10 mouse cellular contexts compared by ENCODE assay signal in genomic region chr13:111928636-111929544, GRCm38 (mm10).
A peak's percentile ranks its signal among the peaks of the same experiment; 100 is the strongest.
DNase-seq lines count a peak whose midpoint lies in the region; ATAC-seq and TF ChIP-seq lines count a peak whose summit lies in the region.
"Had no signal": no experiment of that assay in that cellular context is flagged by ENCODE, and none has a peak within 500 bp of the region (broad histone marks: within the 10 kb centered on the region; RNA-seq: fewer than 3 reads in every experiment).

No protein-coding gene starts in this region.

- peak; percentile 77 for ATAC-seq in lung, embryonic 14.5 days (ENCODE audit: insufficient read depth)
- peak; percentile 69 for ATAC-seq in erythroblast, adult 5-6 weeks (replicated peaks; ENCODE audit: low FRiP score, poor library complexity, severe bottlenecking)
- ATAC-seq in liver, embryonic 14.5 days (ENCODE audit: insufficient read depth) = peak; percentile 91
- peak; percentile 72; the same call in 1 of the 2 replicates for ATAC-seq in stomach, embryonic 15.5 days (ENCODE audit: insufficient read depth, low FRiP score, low read depth)
- ATAC-seq: inflammation-experienced regulatory T-cells, adult 6 months had no signal

- H3K27me3 ChIP-seq in lung, embryonic 14.5 days (ENCODE audit: insufficient read depth, low read length) = no peaks in the 10 kb centered on the region
- no peaks in the 10 kb centered on the region for H3K27me3 ChIP-seq in liver, embryonic 14.5 days (ENCODE audit: control insufficient read depth, insufficient read depth, low read length)
- H3K27me3 ChIP-seq in stomach, embryonic 15.5 days (replicated peaks) = no peaks in the 10 kb centered on the region

- H3K27ac ChIP-seq in lung, embryonic 14.5 days (ENCODE audit: low read depth) = peak overlapping the region; percentile 40; the same call in 1 of the 2 replicates
- H3K27ac ChIP-seq in liver, embryonic 14.5 days = peak overlapping the region; percentile 74
- H3K27ac ChIP-seq in stomach, embryonic 15.5 days = no peak overlapping the region; the same call in 1 of the 2 replicates

- TF ChIP-seq EP300 in liver, embryonic 14.5 days (IDR thresholded peaks at IDR 0.05; ENCODE audit: low read depth) = peak; percentile 66

- DNase-seq in lung, embryonic 14.5 days = peak; percentile 38
- no peak for DNase-seq in lung, postnatal 25 days (ENCODE audit: low spot score)
- DNase-seq in liver, embryonic 14.5 days (ENCODE audit: low read depth in 3 of 3, low spot score in 3 of 3) = peak; percentile 53 to 65 (median 58)
- no peak for DNase-seq in ovary, adult 18-20 months (ENCODE audit: low spot score)
- no peak for DNase-seq in gastrocnemius, postnatal 36 days
- DNase-seq: heart, postnatal 10 days; lung, postnatal 10 days had no signal

- H3K4me1 ChIP-seq in lung, embryonic 14.5 days (ENCODE audit: insufficient read depth) = no peaks in the 10 kb centered on the region
- H3K4me1 ChIP-seq in liver, embryonic 14.5 days (replicated peaks; ENCODE audit: control insufficient read depth in 2 of 2, insufficient read depth in 2 of 2, low read length in 1 of 2) = peaks cover 44 to 46% of the 10 kb centered on the region in 2 experiments
- no peaks in the 10 kb centered on the region for H3K4me1 ChIP-seq in stomach, embryonic 15.5 days

- 48% methylated on average over 9 of the region's 9 CpGs for WGBS in lung, embryonic 14.5 days
- 49% methylated on average over 9 of the region's 9 CpGs for WGBS in liver, embryonic 14.5 days (ENCODE audit: insufficient replicate concordance)
- 69% methylated on average over 9 of the region's 9 CpGs for WGBS in stomach, embryonic 15.5 days

- H3K4me2 ChIP-seq in lung, embryonic 14.5 days = no peak overlapping the region
- H3K4me2 ChIP-seq in liver, embryonic 14.5 days (ENCODE audit: low read depth) = peak overlapping the region; percentile 40
- no peak overlapping the region for H3K4me2 ChIP-seq in stomach, embryonic 15.5 days

- H3K9ac ChIP-seq in lung, embryonic 14.5 days = no peak overlapping the region
- peak overlapping the region; percentile 53 for H3K9ac ChIP-seq in liver, embryonic 14.5 days (replicated peaks)
- H3K9ac ChIP-seq in stomach, embryonic 15.5 days = no peak overlapping the region

- H3K9me3 ChIP-seq in lung, embryonic 14.5 days (ENCODE audit: low read depth, low read length) = no peaks in the 10 kb centered on the region
- H3K9me3 ChIP-seq in liver, embryonic 14.5 days (ENCODE audit: control insufficient read depth, low read length) = no peaks in the 10 kb centered on the region
- H3K9me3 ChIP-seq in stomach, embryonic 15.5 days = no peaks in the 10 kb centered on the region

- H3K4me3 ChIP-seq in lung, embryonic 14.5 days (ENCODE audit: low read depth, low read length) = no peak overlapping the region
- H3K4me3 ChIP-seq in liver, embryonic 14.5 days (ENCODE audit: insufficient read depth in 1 of 2, low read depth in 2 of 2, low read length in 2 of 2) = no peak overlapping the region
- no peak overlapping the region for H3K4me3 ChIP-seq in stomach, embryonic 15.5 days (replicated peaks)

- TF ChIP-seq CTCF in lung, embryonic 14.5 days (IDR thresholded peaks at IDR 0.05; ENCODE audit: low read depth) = no peak
- no peak for TF ChIP-seq CTCF in liver, embryonic 14.5 days (IDR thresholded peaks at IDR 0.05; ENCODE audit: low read depth)

- H3K36me3 ChIP-seq in lung, embryonic 14.5 days (ENCODE audit: insufficient read depth) = no peaks in the 10 kb centered on the region
- H3K36me3 ChIP-seq in liver, embryonic 14.5 days (replicated peaks; ENCODE audit: control insufficient read depth, insufficient read depth, low read depth) = no peaks in the 10 kb centered on the region
- H3K36me3 ChIP-seq in stomach, embryonic 15.5 days = no peaks in the 10 kb centered on the region

- intact Hi-C loops in gastrocnemius, postnatal 36 days (cut with DNase I) = no loop called here

Comparison
In these comparisons a context has a peak if more than half of its experiments do, and no peak if none do; other contexts are left out.
1. DNase-seq: peak in lung, embryonic 14.5 days (single experiment) and liver, embryonic 14.5 days (3 of 3); none in lung, postnatal 25 days (single experiment), ovary, adult 18-20 months (single experiment) and gastrocnemius, postnatal 36 days (0 of 2).
2. Peak in every context shown above with its lines, with median percentiles within 50 percentile points of each other: ATAC-seq.